Mouse (Mus musculus) midbrain, embryonic 10.5 days (tissue): Measurements from ENCODE around the gene Usp1. TPM values are rescaled to one million over a fixed set of nuclear protein-coding genes. Genes with fewer than 3 reads are reported as not detected.

Experiments
- polyA plus RNA-seq: library from polyadenylated mRNA; unstranded; fragments of >200 nt; fragmentation: Nextera tagmentation; extraction: Ambion mirVana; gene quantifications from 2 replicates; pipeline ENCODE4 v1.2.1, GENCODE M21; 2016

Usp1 gene
- polyA plus RNA-seq, 1 experiment from 2014 or later, result 116 TPM

Other genes starting within 250 kb of the Usp1 start
- 0.10 and 0.11 TPM in 2 replicates for gene L1td1, start 197.1 kb upstream of the Usp1 start, polyA plus RNA-seq
- gene Kank4, start 106.3 kb upstream of the Usp1 start, polyA plus RNA-seq, result 0.72 and 0.86 TPM in 2 replicates
- gene I0C0044D17Rik, start 100.0 kb upstream of the Usp1 start, polyA plus RNA-seq, result not detected in 2 replicates
- gene Angptl3, start 107.1 kb downstream of the Usp1 start, polyA plus RNA-seq, result 1.0 and 1.2 TPM in 2 replicates
- gene Dock7, start 197.1 kb downstream of the Usp1 start, polyA plus RNA-seq, result 64.5 and 81.5 TPM in 2 replicates